Mouse (Mus musculus) midbrain, postnatal 0 days (tissue): ENCODE measurements around the gene Drg1. TPM values are rescaled to one million over a fixed set of nuclear protein-coding genes. Genes with fewer than 3 reads are reported as not detected.

Source experiments
- ATAC-seq: fragments of 200-750 bp; cut with Nextera tagmentation; 2 replicates; pipeline ENCODE4 v1.8.0; 2017; ENCODE audit warnings: moderate number of reproducible peaks, mild to moderate bottlenecking, moderate TSS enrichment, moderate library complexity; ENCODE audit not compliant: low FRiP score
- DNase-seq: peaks from one replicate; pipeline ENCODE4 v3.0.0-alpha.2; 2015; ENCODE audit warnings: low spot score
- H3K27ac ChIP-seq: fragments of 300-500 bp; sonication (generic); 2 replicates; pipeline ENCODE4 v1.5.1; 2014; ENCODE audit warnings: low read depth, mild to moderate bottlenecking, low read length, mixed read lengths
- H3K27me3 ChIP-seq: fragments of 300-500 bp; sonication (generic); 2 replicates; pipeline ENCODE4 v1.6.1; 2014; ENCODE audit warnings: low read length, control low read depth, mixed read lengths; ENCODE audit not compliant: insufficient read depth
- H3K36me3 ChIP-seq: fragments of 300-500 bp; sonication (generic); 2 replicates; pipeline ENCODE4 v1.6.1; 2014; ENCODE audit warnings: low read length, control low read depth, mixed read lengths; ENCODE audit not compliant: insufficient read depth
- H3K4me1 ChIP-seq: fragments of 300-500 bp; sonication (generic); 2 replicates; pipeline ENCODE4 v1.6.1; 2014; ENCODE audit warnings: mild to moderate bottlenecking, control low read depth, antibody characterized with exemption, low read length, mixed read lengths; ENCODE audit not compliant: insufficient read depth
- H3K4me2 ChIP-seq: fragments of 300-500 bp; sonication (generic); 2 replicates; pipeline ENCODE4 v1.6.1; 2014; ENCODE audit warnings: low read depth, mild to moderate bottlenecking, low read length, mixed read lengths; ENCODE audit not compliant: poor library complexity, severe bottlenecking
- H3K4me3 ChIP-seq: fragments of 300-500 bp; sonication (generic); 2 replicates; pipeline ENCODE4 v1.5.1; 2014; ENCODE audit warnings: low read depth, mild to moderate bottlenecking, low read length, moderate library complexity
- H3K9ac ChIP-seq: fragments of 300-500 bp; sonication (generic); replicated peaks from 2 replicates; pipeline ENCODE4 v1.6.1; 2014; ENCODE audit warnings: mild to moderate bottlenecking, low read length, moderate library complexity, mixed read lengths; ENCODE audit not compliant: poor library complexity, severe bottlenecking
- H3K9me3 ChIP-seq: fragments of 300-500 bp; sonication (generic); 2 replicates; pipeline ENCODE4 v1.6.1; 2016; ENCODE audit warnings: low read length, control low read depth
- CTCF ChIP-seq: IDR thresholded peaks from 2 replicates; pipeline ENCODE4 v1.5.1; 2016; ENCODE audit warnings: antibody characterized with exemption, mild to moderate bottlenecking
- WGBS: fragments of 180-500 bp; shearing (Covaris S2); extraction: QIAGEN DNeasy Blood & Tissue Kit; methylation state at CpG from one replicate; pipeline ENCODE4 v1.1.7; 2014; 5-methylcytosine and 5-hydroxymethylcytosine counted together
- polyA plus RNA-seq: library from polyadenylated mRNA; unstranded; fragments of >200 nt; fragmentation: Nextera tagmentation; extraction: Ambion mirVana; gene quantifications from 2 replicates; pipeline ENCODE4 v1.2.1, GENCODE M21; 2015
- total RNA-seq: library from RNA; depleted of rRNA; stranded (reverse); fragments of >200 nt; gene quantifications from 2 replicates; pipeline ENCODE4 v1.2.3, GENCODE M21; 2014

The Drg1 gene
- total and polyA plus RNA-seq, 2 experiments from 2014 or later: 80.6 to 183 TPM

GRCm38 (mm10) chr11:3247387-3247786, 18.8 kb downstream of the Drg1 start:
- Histone ChIP-seq H3K9ac (no peak overlapping the region), H3K9me3 (no peaks in the 10 kb centered on the region), H3K4me3 (no peak overlapping the region), H3K27me3 (no peaks in the 10 kb centered on the region), H3K4me2 (no peak overlapping the region), H3K36me3 (peaks cover 62% of the 10 kb centered on the region), H3K4me1 (no peaks in the 10 kb centered on the region), H3K27ac (no peak overlapping the region)
- WGBS: 98% methylated on average over 2 of the region's 2 CpGs
- ATAC-seq (no peak), DNase-seq (no peak)
- no peak for TF ChIP-seq CTCF

GRCm38 (mm10) chr11:3243771-3244170, 22.4 kb downstream of the Drg1 start:
- TF ChIP-seq CTCF: no peak
- H3K9me3 ChIP-seq: no peaks in the 10 kb centered on the region
- no peak overlapping the region for H3K4me3 ChIP-seq
- DNase-seq (peak; percentile 9), ATAC-seq (no peak)
- H3K4me1 ChIP-seq: no peaks in the 10 kb centered on the region
- 80% methylated on average over 4 of the region's 4 CpGs for WGBS
- H3K27me3 ChIP-seq: no peaks in the 10 kb centered on the region
- H3K9ac ChIP-seq: no peak overlapping the region
- H3K4me2 ChIP-seq: no peak overlapping the region
- H3K27ac ChIP-seq: no peak overlapping the region
- peaks cover 63% of the 10 kb centered on the region for H3K36me3 ChIP-seq

- Histone ChIP-seq H3K4me1 (no peaks in the 10 kb centered on the region), H3K36me3 (peaks cover 58% of the 10 kb centered on the region), H3K9ac (no peak overlapping the region), H3K27ac (no peak overlapping the region), H3K4me2 (no peak overlapping the region), H3K9me3 (no peaks in the 10 kb centered on the region), H3K4me3 (no peak overlapping the region), H3K27me3 (no peaks in the 10 kb centered on the region)
- WGBS: 95% methylated on average over 7 of the region's 7 CpGs
- DNase-seq (no peak), ATAC-seq (no peak)
- no peak for TF ChIP-seq CTCF
These were observed 23.8 kb downstream of the Drg1 start for GRCm38 (mm10) chr11:3242395-3242794.

GRCm38 (mm10) chr11:3235277-3235676, 30.9 kb downstream of the Drg1 start:
- WGBS: 81% methylated on average over 5 of the region's 5 CpGs
- ATAC-seq (no peak), DNase-seq (peak; percentile 30)
- H3K4me3 ChIP-seq: no peak overlapping the region
- peaks cover 38% of the 10 kb centered on the region for H3K36me3 ChIP-seq
- H3K27ac ChIP-seq: no peak overlapping the region
- H3K9me3 ChIP-seq: no peaks in the 10 kb centered on the region
- no peaks in the 10 kb centered on the region for H3K27me3 ChIP-seq
- no peak overlapping the region for H3K9ac ChIP-seq
- H3K4me2 ChIP-seq: no peak overlapping the region
- H3K4me1 ChIP-seq: no peaks in the 10 kb centered on the region
- no peak for TF ChIP-seq CTCF

GRCm38 (mm10) chr11:3233704-3234103, 32.5 kb downstream of the Drg1 start:
- ATAC-seq (no peak), DNase-seq (no peak)
- Histone ChIP-seq H3K4me1 (no peaks in the 10 kb centered on the region), H3K27ac (no peak overlapping the region), H3K9ac (no peak overlapping the region), H3K36me3 (peaks cover 38% of the 10 kb centered on the region), H3K9me3 (no peaks in the 10 kb centered on the region), H3K27me3 (no peaks in the 10 kb centered on the region), H3K4me3 (no peak overlapping the region), H3K4me2 (no peak overlapping the region)
- 93% methylated on average over 4 of the region's 4 CpGs for WGBS
- no peak for TF ChIP-seq CTCF

- Histone ChIP-seq H3K27ac (no peak overlapping the region), H3K36me3 (peaks cover 35% of the 10 kb centered on the region), H3K4me3 (no peak overlapping the region), H3K4me1 (no peaks in the 10 kb centered on the region), H3K9me3 (no peaks in the 10 kb centered on the region), H3K9ac (no peak overlapping the region), H3K4me2 (no peak overlapping the region), H3K27me3 (no peaks in the 10 kb centered on the region)
- no peak for TF ChIP-seq CTCF
- ATAC-seq (no peak), DNase-seq (no peak)
- WGBS: 90% methylated on average over 3 of the region's 3 CpGs
These were observed 34.0 kb downstream of the Drg1 start for GRCm38 (mm10) chr11:3232248-3232647.
